Mouse (Mus musculus): Measurements from ENCODE around the gene Pfkfb4. TPM values are rescaled to one million over a fixed set of nuclear protein-coding genes. Genes with fewer than 3 reads are reported as not detected.

Pfkfb4 gene
- total RNA-seq, 1 experiment from 2014 or later, result 5.0 TPM

DNA sequence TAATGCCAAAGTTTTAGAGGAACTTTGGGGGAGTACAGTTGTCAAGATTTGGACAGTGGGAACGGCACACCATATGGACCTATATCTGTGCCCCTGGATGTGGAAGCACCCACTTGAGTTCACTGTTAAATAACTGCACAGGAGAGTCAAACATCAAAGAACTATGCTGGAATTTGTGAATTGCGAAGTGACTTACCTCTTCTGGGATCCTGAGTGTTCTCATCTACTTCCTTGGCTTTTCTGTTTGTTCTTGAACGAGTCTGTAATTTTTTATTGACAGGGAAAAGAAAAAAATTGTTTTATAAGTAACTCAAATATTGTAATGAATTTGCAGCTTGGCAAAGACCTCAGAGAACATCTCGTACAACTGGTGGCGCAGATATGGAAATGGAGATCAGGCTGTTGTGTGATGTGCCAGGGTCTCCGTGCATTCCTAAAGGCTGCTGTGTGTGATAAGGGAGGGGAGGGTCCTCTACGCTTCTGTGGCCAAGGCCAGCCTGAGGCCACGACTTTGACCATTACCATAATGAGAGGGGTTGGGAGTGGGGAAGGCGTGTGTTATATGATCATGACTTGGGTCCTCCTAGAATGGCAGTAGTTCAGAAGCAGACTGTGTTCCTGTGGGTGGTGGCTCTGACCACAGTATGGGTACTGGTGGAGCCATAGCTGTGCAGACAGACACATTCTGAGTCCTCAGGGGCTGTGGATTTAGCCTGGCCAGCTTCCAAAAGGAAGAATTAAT, 1.2 kb downstream of the Pfkfb4 start:
- no peak for DNase-seq

GRCm38 (mm10) chr9:108996411-108996810, 4.8 kb downstream of the Pfkfb4 start:
- DNase-seq, result no peak

GRCm38 (mm10) chr9:108998287-108999166, 6.9 kb downstream of the Pfkfb4 start:
- DNase-seq, result no peak

GRCm38 (mm10) chr9:108999167-108999526, 7.6 kb downstream of the Pfkfb4 start:
- no peak for DNase-seq

GRCm38 (mm10) chr9:109000726-109001125, 9.1 kb downstream of the Pfkfb4 start:
- peak; percentile 83 for DNase-seq

DNA sequence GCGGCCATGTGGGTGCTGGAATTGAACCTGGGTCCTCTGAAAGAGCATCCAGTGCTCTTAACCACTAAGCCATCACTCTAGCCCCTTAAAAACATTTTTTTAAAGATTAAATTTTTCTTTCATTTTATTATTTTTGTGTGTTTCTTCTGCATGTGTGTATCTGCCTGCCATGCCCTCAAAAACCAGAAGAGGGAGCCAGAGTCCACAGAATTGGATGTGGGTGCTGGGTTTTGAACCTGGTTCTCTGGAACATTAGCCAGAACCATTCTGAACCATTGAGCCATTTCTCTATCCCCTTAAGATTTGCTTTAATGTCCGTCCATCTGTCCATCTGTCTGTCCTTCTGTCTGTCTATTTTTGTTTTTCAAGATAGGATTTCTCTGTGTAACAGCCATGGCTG, 11.6 kb downstream of the Pfkfb4 start:
- peak; percentile 71 for DNase-seq

DNA sequence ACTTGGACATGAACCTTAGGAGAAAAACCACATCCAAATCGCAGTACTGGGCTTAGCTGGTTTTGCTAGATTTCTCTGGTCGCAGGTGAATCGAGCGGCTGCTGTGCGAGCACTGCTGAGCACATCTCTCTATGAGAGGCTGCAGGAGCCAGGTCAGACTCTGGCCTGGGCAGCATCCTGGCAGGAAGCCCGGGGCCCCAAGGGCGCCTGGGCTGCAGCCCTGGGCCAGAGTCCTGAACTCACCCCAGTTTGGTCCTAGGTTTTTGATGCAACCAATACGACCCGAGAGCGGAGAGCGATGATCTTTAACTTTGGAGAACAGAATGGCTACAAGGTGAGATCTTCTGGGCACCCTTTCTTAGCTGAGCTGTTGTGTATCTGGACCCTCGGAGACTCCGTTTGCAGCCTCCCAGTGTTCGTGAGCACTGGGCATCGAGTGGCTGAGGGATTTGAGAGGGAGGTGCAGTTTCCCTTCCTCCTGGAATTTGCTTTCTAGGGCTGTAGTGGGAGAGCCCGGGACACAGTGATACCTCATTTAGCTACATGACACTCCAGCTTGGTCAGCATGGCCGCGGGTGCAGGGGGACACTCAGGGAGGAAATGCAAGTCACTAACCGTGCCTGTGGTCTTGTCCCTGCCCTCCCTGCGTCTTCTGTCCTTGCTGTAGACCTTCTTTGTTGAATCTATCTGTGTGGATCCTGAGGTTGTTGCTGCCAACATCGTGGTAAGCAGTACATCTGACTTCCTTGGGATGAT, 15.6 kb downstream of the Pfkfb4 start:
- no peak for DNase-seq

DNA sequence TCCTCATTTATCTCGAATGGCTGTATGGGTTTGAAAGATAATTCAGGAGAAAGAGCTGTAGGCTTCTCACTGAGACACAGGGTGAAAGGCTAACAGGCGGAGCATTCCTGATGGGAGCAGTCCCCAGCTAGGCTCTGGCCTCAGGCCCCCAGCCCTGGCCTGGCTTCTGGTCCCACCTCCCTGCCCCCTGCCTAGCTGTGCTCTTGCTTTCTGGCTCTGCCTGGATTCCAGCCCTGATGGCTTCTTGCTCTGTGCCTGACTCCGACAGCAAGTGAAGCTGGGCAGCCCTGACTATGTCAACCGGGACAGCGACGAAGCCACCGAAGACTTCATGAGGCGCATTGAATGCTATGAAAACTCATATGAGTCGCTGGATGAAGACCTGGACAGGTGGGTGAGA, 16.5 kb downstream of the Pfkfb4 start:
- no peak for DNase-seq

- peak; percentile 27 for DNase-seq
Observed at GRCm38 (mm10) chr9:109008994-109009635, 17.5 kb downstream of the Pfkfb4 start.

GRCm38 (mm10) chr9:109009636-109010315, 18.2 kb downstream of the Pfkfb4 start:
- peak; percentile 63 for DNase-seq

GRCm38 (mm10) chr9:109010316-109010690, 18.7 kb downstream of the Pfkfb4 start:
- DNase-seq, result no peak

DNA sequence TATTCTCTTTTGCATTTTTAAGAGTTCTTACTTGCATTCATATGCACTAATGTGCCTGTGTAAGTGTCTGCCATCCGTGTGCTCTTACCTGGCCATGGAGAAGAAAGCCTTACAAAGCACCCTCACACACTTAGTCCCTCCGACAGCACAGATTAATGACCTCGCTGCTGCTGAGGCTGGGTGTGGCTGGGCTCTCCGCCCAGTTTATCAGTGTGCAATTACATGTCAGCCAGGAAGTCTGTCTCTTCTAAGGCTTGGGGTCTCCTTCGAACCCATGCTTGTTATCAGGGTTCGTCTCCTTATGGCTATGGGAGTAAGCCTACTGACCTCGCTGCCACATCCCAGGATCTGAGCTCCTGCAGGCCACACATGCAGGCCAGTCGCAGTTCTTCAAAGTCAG, 23.8 kb downstream of the Pfkfb4 start:
- no peak for DNase-seq

- no peak for DNase-seq
Observed at GRCm38 (mm10) chr9:109016973-109017604, 25.5 kb downstream of the Pfkfb4 start.

DNA sequence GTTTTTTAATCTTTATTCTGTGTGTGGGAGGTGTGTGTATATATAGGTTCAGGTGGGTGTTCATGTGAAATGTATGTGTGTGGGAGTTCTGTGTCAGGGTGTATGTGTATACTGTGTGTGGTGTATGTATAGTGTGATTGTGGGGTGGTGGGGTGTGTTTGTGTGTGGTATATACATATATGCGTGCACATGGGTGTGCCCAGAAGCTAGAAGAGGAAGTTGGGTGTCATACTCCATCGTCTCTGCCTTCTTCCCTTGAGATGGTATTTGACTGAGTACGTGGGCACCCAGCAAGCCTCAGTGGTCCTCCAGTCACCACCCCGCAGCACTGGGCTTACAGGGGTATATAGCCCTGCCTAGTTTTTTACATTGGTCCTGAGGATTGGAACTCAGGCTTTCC, 29.9 kb downstream of the Pfkfb4 start:
- DNase-seq, result no peak

GRCm38 (mm10) chr9:109022866-109023685, 31.5 kb downstream of the Pfkfb4 start:
- DNase-seq, result peak; percentile 61

DNA sequence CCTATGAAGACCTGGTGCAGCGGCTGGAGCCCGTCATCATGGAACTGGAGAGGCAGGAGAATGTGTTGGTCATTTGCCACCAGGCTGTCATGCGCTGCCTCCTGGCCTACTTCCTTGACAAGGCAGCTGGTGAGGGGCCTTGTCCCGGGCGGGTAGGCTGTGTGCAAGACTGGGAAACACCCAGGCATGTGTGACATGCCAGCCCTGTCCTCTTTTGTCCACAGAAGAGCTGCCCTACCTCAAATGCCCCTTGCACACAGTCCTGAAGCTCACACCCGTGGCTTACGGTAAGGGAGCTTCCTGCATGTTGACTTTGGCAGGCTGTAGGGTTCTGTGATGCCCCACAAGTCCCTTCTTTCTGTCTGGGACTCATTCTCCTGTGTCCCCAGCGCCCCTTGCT, 35.9 kb downstream of the Pfkfb4 start:
- DNase-seq, result peak; percentile 44

DNA sequence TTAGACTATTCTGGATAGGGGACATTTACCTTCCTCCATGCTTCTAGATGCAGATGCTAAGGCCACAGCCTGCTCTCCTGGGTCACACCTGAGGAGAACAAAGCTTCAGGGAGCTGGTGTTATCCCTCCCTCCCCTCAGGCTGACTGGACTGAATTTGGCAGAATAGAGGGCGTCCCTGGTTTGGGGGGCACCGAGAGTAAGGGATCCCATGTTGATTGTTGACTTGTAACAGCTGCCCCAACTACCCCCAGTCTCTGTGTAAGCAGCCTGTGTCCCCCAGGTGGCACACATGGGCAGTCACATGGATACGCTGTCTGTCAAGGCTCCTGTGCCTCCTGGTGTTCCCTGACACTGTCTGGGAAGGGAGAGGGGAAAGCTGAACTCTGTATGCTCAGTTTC, 36.8 kb downstream of the Pfkfb4 start:
- no peak for DNase-seq

DNA sequence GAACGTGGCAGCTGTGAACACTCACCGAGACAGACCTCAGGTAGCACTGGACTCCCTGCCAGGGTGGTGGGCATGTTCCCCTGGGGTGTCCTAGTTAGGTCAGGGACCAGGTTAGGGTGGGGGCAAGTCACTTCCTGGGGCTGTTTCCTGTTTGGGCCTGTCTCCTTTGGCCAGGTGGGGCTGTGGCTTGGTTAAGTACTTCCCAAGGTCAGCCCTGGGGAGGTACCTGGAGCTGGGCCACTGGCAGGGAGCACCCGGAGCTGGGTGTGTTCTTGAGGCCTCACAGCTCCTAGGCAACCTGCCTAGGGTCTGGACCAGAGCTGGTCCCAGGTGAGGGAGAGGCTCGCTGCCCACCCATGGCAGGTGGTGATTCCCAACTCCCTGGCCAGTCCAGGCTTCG, 37.3 kb downstream of the Pfkfb4 start:
- DNase-seq, result no peak

- DNase-seq, result no peak
Observed at GRCm38 (mm10) chr9:109030312-109030711, 38.7 kb downstream of the Pfkfb4 start.

GRCm38 (mm10) chr9:109031001-109031400, 39.4 kb downstream of the Pfkfb4 start:
- no peak for DNase-seq
